9 mouse cellular contexts compared by ENCODE assay signal in the genomic region with DNA sequence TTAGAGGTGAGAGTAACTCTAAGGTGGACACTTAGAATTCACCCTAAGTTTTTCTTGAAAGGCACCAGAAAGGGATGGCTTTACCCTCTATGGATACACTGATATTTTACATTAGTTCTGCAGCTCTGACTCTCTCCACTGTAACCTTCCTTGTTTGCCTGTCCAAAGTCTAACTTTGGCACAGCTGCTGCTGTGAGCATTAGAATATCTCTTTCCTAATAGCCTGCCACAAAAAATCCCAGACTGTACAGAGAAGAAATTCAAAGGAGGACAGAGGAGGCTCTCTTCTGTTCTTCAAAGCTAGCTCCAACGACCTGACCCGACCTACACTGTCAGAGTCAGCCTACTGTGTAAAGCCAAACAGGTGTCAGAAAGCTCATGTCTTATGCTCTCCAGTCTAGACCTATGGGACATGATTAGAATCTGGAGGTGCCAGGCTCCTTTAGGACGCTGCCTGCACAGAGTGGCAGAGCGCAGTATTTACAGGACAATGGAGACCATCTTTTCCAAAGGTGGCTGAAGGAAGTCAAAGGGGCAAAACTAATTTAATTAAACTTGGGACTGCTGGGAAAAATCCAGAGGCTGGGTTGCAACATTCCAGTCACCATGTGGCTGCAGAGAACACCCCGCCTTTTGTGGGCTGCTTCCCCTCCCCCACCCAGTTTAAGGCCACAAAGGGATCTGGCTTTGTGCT. TPM values are rescaled to one million over a fixed set of nuclear protein-coding genes. Genes with fewer than 3 reads are reported as not detected.
A peak's percentile ranks its signal among the peaks of the same experiment; 100 is the strongest.
DNase-seq lines count a peak whose midpoint lies in the region; ATAC-seq lines count a peak whose summit lies in the region.
"Had no signal": no experiment of that assay in that cellular context is flagged by ENCODE, and none has a peak within 500 bp of the region (broad histone marks: within the 10 kb centered on the region; RNA-seq: fewer than 3 reads in every experiment).

No protein-coding gene starts in this region.

- H3K36me3 ChIP-seq in hindbrain, embryonic 15.5 days: peaks cover 16% of the 10 kb centered on the region
- peaks cover 6% of the 10 kb centered on the region; the same call in 1 of the 2 replicates for H3K36me3 ChIP-seq in liver, embryonic 11.5 days (ENCODE audit: control insufficient read depth, insufficient read depth, low read length)
- H3K36me3 ChIP-seq in neural tube, embryonic 13.5 days: peaks cover 36% of the 10 kb centered on the region

- peak overlapping the region; percentile 38 for H3K27ac ChIP-seq in hindbrain, embryonic 15.5 days (replicated peaks)
- peak overlapping the region; percentile 66; the same call in 1 of the 2 replicates for H3K27ac ChIP-seq in liver, embryonic 11.5 days (ENCODE audit: low read depth, low read length)
- peak overlapping the region; percentile 49 for H3K27ac ChIP-seq in neural tube, embryonic 13.5 days (replicated peaks)

- 9% methylated on average over 5 of the region's 5 CpGs for WGBS in hindbrain, embryonic 15.5 days
- WGBS in liver, embryonic 11.5 days: 42% methylated on average over 5 of the region's 5 CpGs
- 3% methylated on average over 5 of the region's 5 CpGs for WGBS in neural tube, embryonic 13.5 days

- no peaks in the 10 kb centered on the region for H3K27me3 ChIP-seq in hindbrain, embryonic 15.5 days
- no peaks in the 10 kb centered on the region for H3K27me3 ChIP-seq in liver, embryonic 11.5 days (replicated peaks; ENCODE audit: control insufficient read depth, insufficient read depth, low read length)
- no peaks in the 10 kb centered on the region for H3K27me3 ChIP-seq in neural tube, embryonic 13.5 days

- H3K9ac ChIP-seq in hindbrain, embryonic 15.5 days: no peak overlapping the region
- no peak overlapping the region; the same call in 1 of the 2 replicates for H3K9ac ChIP-seq in liver, embryonic 11.5 days (ENCODE audit: low read depth, low read length)
- H3K9ac ChIP-seq in neural tube, embryonic 13.5 days: peak overlapping the region; percentile 10; the same call in 1 of the 2 replicates

- H3K4me2 ChIP-seq in hindbrain, embryonic 15.5 days: peak overlapping the region; percentile 58
- H3K4me2 ChIP-seq in liver, embryonic 11.5 days: peak overlapping the region; percentile 16; the same call in 1 of the 2 replicates
- peak overlapping the region; percentile 75 for H3K4me2 ChIP-seq in neural tube, embryonic 13.5 days

- peak; percentile 31 to 71 for DNase-seq in adrenal gland, adult (ENCODE audit: inconsistent age in 2 of 2, low spot score in 1 of 2)
- no peak for DNase-seq in adrenal gland, adult 8-10 months
- peak; percentile 48 for DNase-seq in gastrocnemius, adult 18-20 months (ENCODE audit: low spot score)
- DNase-seq in liver, embryonic 11.5 days (ENCODE audit: low spot score): no peak
- no peak for DNase-seq in urinary bladder, postnatal 4 days (ENCODE audit: low spot score in 2 of 2)
- DNase-seq in layer of hippocampus, adult 18-20 months (ENCODE audit: low spot score in 2 of 2): no peak

- peak; percentile 73 for ATAC-seq in hindbrain, embryonic 15.5 days (ENCODE audit: low FRiP score, low read depth)
- peak; percentile 51 for ATAC-seq in liver, embryonic 11.5 days (replicated peaks; ENCODE audit: low FRiP score)
- peak; percentile 75 for ATAC-seq in neural tube, embryonic 13.5 days (ENCODE audit: low read depth)

- H3K9me3 ChIP-seq in hindbrain, embryonic 15.5 days: no peaks in the 10 kb centered on the region
- no peaks in the 10 kb centered on the region for H3K9me3 ChIP-seq in liver, embryonic 11.5 days (ENCODE audit: control insufficient read depth, low read length)
- no peaks in the 10 kb centered on the region for H3K9me3 ChIP-seq in neural tube, embryonic 13.5 days

- no peak overlapping the region for H3K4me3 ChIP-seq in hindbrain, embryonic 15.5 days
- H3K4me3 ChIP-seq in liver, embryonic 11.5 days (ENCODE audit: low read depth, low read length): no peak overlapping the region
- 0 out of 2 replicates have a peak overlapping the region, but pooled peaks have one; percentile 8 for H3K4me3 ChIP-seq in neural tube, embryonic 13.5 days
- H3K4me3 ChIP-seq: erythroblast, embryonic 14.5 days had no signal

- H3K4me1 ChIP-seq in hindbrain, embryonic 15.5 days (replicated peaks): peaks cover 56% of the 10 kb centered on the region
- peaks cover 20% of the 10 kb centered on the region for H3K4me1 ChIP-seq in liver, embryonic 11.5 days (replicated peaks; ENCODE audit: control insufficient read depth, insufficient read depth, low read length)
- H3K4me1 ChIP-seq in neural tube, embryonic 13.5 days (replicated peaks): peaks cover 85% of the 10 kb centered on the region

RNA-seq across cellular contexts. Expression of gene Rnd3, which starts 9.5 kb away (rescaled TPM):
- 10 to 100 TPM; 30.0 to 44.0 (median 34.4) TPM for total RNA-seq in adrenal gland, adult 8-10 months (2022)
- total RNA-seq in gastrocnemius, adult 18-20 months (2021): 1 to 10 TPM; 3.7 to 6.0 TPM
- polyA plus RNA-seq in hindbrain, embryonic 15.5 days (2015; fragmentation: Nextera tagmentation; extraction: Ambion mirVana): 120 and 137 TPM in 2 replicates
- polyA plus RNA-seq in liver, embryonic 11.5 days (2014; fragmentation: Nextera tagmentation; extraction: Ambion mirVana): 33.1 and 35.1 TPM in 2 replicates
- polyA plus RNA-seq in neural tube, embryonic 13.5 days (2015; fragmentation: Nextera tagmentation; extraction: Ambion mirVana): 158 and 171 TPM in 2 replicates
- total RNA-seq in layer of hippocampus, adult 18-20 months (2021): 10 to 100 TPM; 11.7 to 12.0 TPM
- polyA plus RNA-seq: erythroblast, embryonic 14.5 days had no signal

Comparison
In these comparisons a context has a peak if more than half of its experiments do, and no peak if none do; other contexts are left out.
1. DNase-seq: peak in adrenal gland, adult (2 of 2) and gastrocnemius, adult 18-20 months (single experiment); none in adrenal gland, adult 8-10 months (single experiment), liver, embryonic 11.5 days (single experiment), urinary bladder, postnatal 4 days (0 of 2) and layer of hippocampus, adult 18-20 months (0 of 2).
2. H3K4me2 ChIP-seq: peak in every context shown above with its lines; median percentile 75 in neural tube, embryonic 13.5 days; 58 in hindbrain, embryonic 15.5 days; 16 in liver, embryonic 11.5 days.
3. Peak in every context shown above with its lines, with median percentiles within 50 percentile points of each other: ATAC-seq and H3K27ac ChIP-seq.